Mouse (Mus musculus): Measurements from ENCODE around the gene Slc2a8. TPM values are rescaled to one million over a fixed set of nuclear protein-coding genes. Genes with fewer than 3 reads are reported as not detected.

Slc2a8 gene
- polyA plus RNA-seq, 1 experiment, result 13.5 TPM

GRCm38 (mm10) chr2:32999752-33000151, 17.9 kb upstream of the Slc2a8 start:
- Histone ChIP-seq H3K4me3 (no peak overlapping the region), H3K36me3 (ENCODE audit: control insufficient read depth, insufficient read depth) (no peaks in the 10 kb centered on the region), H3K27me3 (ENCODE audit: control insufficient read depth, insufficient read depth, insufficient read length) (peaks cover 20% of the 10 kb centered on the region), H3K79me2 (ENCODE audit: control insufficient read depth, insufficient read depth) (no peaks in the 10 kb centered on the region), H3K4me2 (ENCODE audit: low read depth) (no peak overlapping the region), H3ac (ENCODE audit: control insufficient read depth, insufficient read length) (no peak overlapping the region)
- no peak for TF ChIP-seq CEBPB (IDR thresholded peaks at IDR 0.05; ENCODE audit: insufficient read depth, poor library complexity, severe bottlenecking)
- TF ChIP-seq USF1 (IDR thresholded peaks at IDR 0.05; ENCODE audit: low read depth), result no peak
- TF ChIP-seq TCF3 (IDR thresholded peaks at IDR 0.05; ENCODE audit: insufficient read length, low read depth), result no peak
- no peak for TF ChIP-seq POLR2AphosphoS2 (IDR thresholded peaks at IDR 0.05; ENCODE audit: insufficient read length, low read depth)
- TF ChIP-seq SRF (IDR thresholded peaks at IDR 0.05; ENCODE audit: control insufficient read depth, insufficient read length, low read depth), result no peak
- no peak for TF ChIP-seq E2F4 (IDR thresholded peaks at IDR 0.05; ENCODE audit: insufficient read depth)

- H3K79me2 ChIP-seq (ENCODE audit: control insufficient read depth, insufficient read depth), result no peaks in the 10 kb centered on the region
- H3K27me3 ChIP-seq (ENCODE audit: control insufficient read depth, insufficient read depth, insufficient read length), result peaks cover 6% of the 10 kb centered on the region
- H3K4me2 ChIP-seq (ENCODE audit: low read depth), result no peak overlapping the region
- no peak overlapping the region for H3ac ChIP-seq (ENCODE audit: control insufficient read depth, insufficient read length)
- no peaks in the 10 kb centered on the region for H3K36me3 ChIP-seq (ENCODE audit: control insufficient read depth, insufficient read depth)
- H3K4me3 ChIP-seq, result no peak overlapping the region
- TF ChIP-seq MAX (IDR thresholded peaks at IDR 0.05; ENCODE audit: low read depth) (no peak), POLR2AphosphoS2 (IDR thresholded peaks at IDR 0.05; ENCODE audit: insufficient read length, low read depth) (no peak), TCF3 (IDR thresholded peaks at IDR 0.05; ENCODE audit: insufficient read length, low read depth) (no peak), SRF (IDR thresholded peaks at IDR 0.05; ENCODE audit: control insufficient read depth, insufficient read length, low read depth) (no peak), MYOD1 (IDR thresholded peaks at IDR 0.05; ENCODE audit: control insufficient read depth in 1 of 3, insufficient read length in 2 of 3, low read depth in 2 of 3) (no peak), USF1 (IDR thresholded peaks at IDR 0.05; ENCODE audit: low read depth) (no peak), POLR2A (IDR thresholded peaks at IDR 0.05; ENCODE audit: insufficient read length, low read depth) (no peak), E2F4 (IDR thresholded peaks at IDR 0.05; ENCODE audit: insufficient read depth) (no peak), CEBPB (IDR thresholded peaks at IDR 0.05; ENCODE audit: insufficient read depth, poor library complexity, severe bottlenecking) (no peak)
These were observed 15.9 kb upstream of the Slc2a8 start for GRCm38 (mm10) chr2:32997792-32998191.

- TF ChIP-seq MYOD1 (IDR thresholded peaks at IDR 0.05; ENCODE audit: control insufficient read depth in 1 of 3, insufficient read length in 2 of 3, low read depth in 2 of 3), result no peak
- TF ChIP-seq MAX (IDR thresholded peaks at IDR 0.05; ENCODE audit: low read depth), result no peak
- no peak for TF ChIP-seq POLR2AphosphoS2 (IDR thresholded peaks at IDR 0.05; ENCODE audit: insufficient read length, low read depth)
- TF ChIP-seq E2F4 (IDR thresholded peaks at IDR 0.05; ENCODE audit: insufficient read depth), result no peak
- TF ChIP-seq CEBPB (IDR thresholded peaks at IDR 0.05; ENCODE audit: insufficient read depth, poor library complexity, severe bottlenecking), result no peak
- TF ChIP-seq USF1 (IDR thresholded peaks at IDR 0.05; ENCODE audit: low read depth), result no peak
- TF ChIP-seq MYOG (IDR thresholded peaks at IDR 0.05; ENCODE audit: control insufficient read depth in 1 of 3, insufficient read depth in 1 of 3, insufficient read length in 2 of 3, low read depth in 2 of 3), result no peak
- TF ChIP-seq TCF3 (IDR thresholded peaks at IDR 0.05; ENCODE audit: insufficient read length, low read depth), result no peak
- no peak for TF ChIP-seq POLR2A (IDR thresholded peaks at IDR 0.05; ENCODE audit: insufficient read length, low read depth)
- TF ChIP-seq REST (IDR thresholded peaks at IDR 0.05; ENCODE audit: insufficient read depth, insufficient read length), result no peak
- no peak for TF ChIP-seq TCF12 (IDR thresholded peaks at IDR 0.05; ENCODE audit: insufficient read depth, poor library complexity, severe bottlenecking)
- no peak for TF ChIP-seq SRF (IDR thresholded peaks at IDR 0.05; ENCODE audit: control insufficient read depth, insufficient read length, low read depth)
- no peak overlapping the region for H3K4me3 ChIP-seq
- no peak overlapping the region for H3ac ChIP-seq (ENCODE audit: control insufficient read depth, insufficient read length)
- no peak overlapping the region for H3K4me2 ChIP-seq (ENCODE audit: low read depth)
- H3K27me3 ChIP-seq (ENCODE audit: control insufficient read depth, insufficient read depth, insufficient read length), result no peaks in the 10 kb centered on the region
- no peaks in the 10 kb centered on the region for H3K79me2 ChIP-seq (ENCODE audit: control insufficient read depth, insufficient read depth)
- no peaks in the 10 kb centered on the region for H3K36me3 ChIP-seq (ENCODE audit: control insufficient read depth, insufficient read depth)
These were observed 15.2 kb upstream of the Slc2a8 start for GRCm38 (mm10) chr2:32997081-32997480.

GRCm38 (mm10) chr2:32992130-32992529, 10.2 kb upstream of the Slc2a8 start:
- Histone ChIP-seq H3K36me3 (ENCODE audit: control insufficient read depth, insufficient read depth) (no peaks in the 10 kb centered on the region), H3K4me2 (ENCODE audit: low read depth) (no peak overlapping the region), H3K79me2 (ENCODE audit: control insufficient read depth, insufficient read depth) (no peaks in the 10 kb centered on the region), H3K4me3 (no peak overlapping the region), H3K27me3 (ENCODE audit: control insufficient read depth, insufficient read depth, insufficient read length) (peaks cover under 1% of the 10 kb centered on the region), H3ac (ENCODE audit: control insufficient read depth, insufficient read length) (no peak overlapping the region)
- TF ChIP-seq TCF3 (IDR thresholded peaks at IDR 0.05; ENCODE audit: insufficient read length, low read depth), result no peak

- Histone ChIP-seq H3K79me2 (ENCODE audit: control insufficient read depth, insufficient read depth) (no peaks in the 10 kb centered on the region), H3K36me3 (ENCODE audit: control insufficient read depth, insufficient read depth) (no peaks in the 10 kb centered on the region), H3ac (ENCODE audit: control insufficient read depth, insufficient read length) (no peak overlapping the region), H3K4me2 (ENCODE audit: low read depth) (no peak overlapping the region), H3K4me3 (no peak overlapping the region), H3K27me3 (ENCODE audit: control insufficient read depth, insufficient read depth, insufficient read length) (peaks cover 18% of the 10 kb centered on the region)
- no peak for TF ChIP-seq REST (IDR thresholded peaks at IDR 0.05; ENCODE audit: insufficient read depth, insufficient read length)
- TF ChIP-seq MAX (IDR thresholded peaks at IDR 0.05; ENCODE audit: low read depth), result no peak
- no peak for TF ChIP-seq SRF (IDR thresholded peaks at IDR 0.05; ENCODE audit: control insufficient read depth, insufficient read length, low read depth)
- no peak for TF ChIP-seq CEBPB (IDR thresholded peaks at IDR 0.05; ENCODE audit: insufficient read depth, poor library complexity, severe bottlenecking)
- no peak for TF ChIP-seq MYOG (IDR thresholded peaks at IDR 0.05; ENCODE audit: control insufficient read depth in 1 of 3, insufficient read depth in 1 of 3, insufficient read length in 2 of 3, low read depth in 2 of 3)
- no peak for TF ChIP-seq POLR2AphosphoS2 (IDR thresholded peaks at IDR 0.05; ENCODE audit: insufficient read length, low read depth)
- TF ChIP-seq MYOD1 (IDR thresholded peaks at IDR 0.05; ENCODE audit: control insufficient read depth in 1 of 3, insufficient read length in 2 of 3, low read depth in 2 of 3), result no peak
- no peak for TF ChIP-seq POLR2A (IDR thresholded peaks at IDR 0.05; ENCODE audit: insufficient read length, low read depth)
- no peak for TF ChIP-seq E2F4 (IDR thresholded peaks at IDR 0.05; ENCODE audit: insufficient read depth)
- TF ChIP-seq TCF3 (IDR thresholded peaks at IDR 0.05; ENCODE audit: insufficient read length, low read depth), result no peak
These were observed 8.4 kb upstream of the Slc2a8 start for GRCm38 (mm10) chr2:32990167-32990832.
